Mouse (Mus musculus) retina, postnatal 1 day (tissue): Measurements from ENCODE around the gene Enah.

Source experiments
- DNase-seq: peaks from one replicate; pipeline ENCODE4 v3.0.0-alpha.2; 2012

Enah gene

DNA sequence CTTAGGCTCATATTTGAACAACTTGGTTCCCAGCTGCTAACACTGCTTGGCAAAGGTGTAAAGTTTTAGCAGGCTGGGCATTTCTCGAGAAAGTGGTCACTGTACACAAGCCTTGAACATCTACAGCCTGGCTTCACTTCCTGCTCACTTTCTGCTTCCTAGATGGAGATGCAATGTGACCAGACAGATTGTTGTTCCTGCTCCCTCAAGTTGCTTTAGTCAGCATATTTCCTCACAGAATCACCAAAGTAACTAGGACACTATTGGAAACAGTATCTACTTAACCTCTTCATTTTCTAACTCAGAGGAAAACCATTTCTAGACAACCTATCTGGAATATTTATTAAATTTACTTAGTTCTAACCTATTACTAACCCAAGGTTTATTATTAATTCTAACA is 61.4 kb downstream of the Enah start:
- no peak for DNase-seq

GRCm38 (mm10) chr1:181957736-181958135 is 62.1 kb downstream of the Enah start:
- DNase-seq, result no peak

- no peak for DNase-seq
Observed at GRCm38 (mm10) chr1:181953547-181953946, 66.2 kb downstream of the Enah start.

DNA sequence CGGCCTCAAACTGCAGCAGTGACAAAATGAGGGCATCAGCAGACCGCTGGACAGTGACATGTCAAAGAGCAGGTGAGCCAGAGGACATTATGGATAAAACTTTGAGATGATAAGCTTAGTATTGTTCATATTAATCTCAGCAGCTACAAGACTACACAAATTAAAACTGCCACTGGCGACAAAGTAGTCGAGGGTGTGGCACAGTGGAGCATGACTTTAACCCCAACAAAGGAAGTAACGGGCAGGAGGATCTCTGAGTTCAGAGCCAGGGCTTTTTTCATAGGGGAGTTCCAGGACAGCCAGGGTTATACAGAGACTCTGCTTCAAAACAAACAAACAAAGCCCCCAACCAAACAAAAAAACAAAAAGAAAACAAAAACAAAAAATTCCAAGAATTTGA is 68.5 kb downstream of the Enah start:
- DNase-seq, result no peak

GRCm38 (mm10) chr1:181950721-181951120 is 69.1 kb downstream of the Enah start:
- DNase-seq, result no peak

DNA sequence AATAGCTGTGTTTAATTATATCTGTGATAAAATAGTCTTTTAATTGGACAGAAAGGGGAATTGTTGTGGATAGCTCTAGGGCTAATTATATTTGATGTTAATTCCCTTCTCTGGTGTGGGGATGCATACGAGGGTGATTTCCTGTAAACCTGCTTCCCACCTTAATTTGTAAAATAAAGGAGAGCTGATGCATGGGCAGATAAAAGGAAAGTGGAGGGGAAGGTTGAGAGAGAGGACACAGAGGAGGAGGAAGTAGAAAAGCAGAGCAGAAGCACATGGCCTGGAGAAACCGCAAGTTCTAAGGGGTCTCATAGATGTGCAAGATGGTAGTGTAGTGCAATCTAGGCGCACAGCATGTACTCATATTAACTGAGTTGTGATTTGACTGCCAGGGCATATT is 71.6 kb downstream of the Enah start:
- DNase-seq, result no peak

- DNase-seq, result no peak
Observed at GRCm38 (mm10) chr1:181937064-181937463, 82.7 kb downstream of the Enah start.

- DNase-seq, result no peak
Observed at GRCm38 (mm10) chr1:181928388-181928787, 91.4 kb downstream of the Enah start.

GRCm38 (mm10) chr1:181923384-181923783 is 96.4 kb downstream of the Enah start:
- peak; percentile 55 for DNase-seq

GRCm38 (mm10) chr1:181921580-181922494 is 98.0 kb downstream of the Enah start:
- peak; percentile 14 for DNase-seq

DNA sequence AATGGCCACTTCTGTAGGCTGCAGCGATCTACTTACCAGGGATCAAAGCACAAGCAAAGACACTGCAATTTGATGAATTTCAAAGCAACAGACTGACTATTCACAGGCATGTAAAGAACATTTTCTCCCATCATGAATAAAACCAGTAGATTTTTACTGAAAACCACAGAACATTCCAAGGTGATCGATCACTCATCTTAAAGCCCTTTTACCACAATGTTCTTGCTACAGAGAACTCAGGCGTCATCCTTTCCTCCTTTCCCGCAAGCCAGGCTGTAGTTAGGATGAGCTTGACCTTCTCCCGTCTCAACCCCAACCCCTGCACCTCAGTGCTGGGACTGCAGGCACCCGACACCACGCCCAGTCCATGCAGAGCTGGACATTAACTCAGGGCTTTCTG is 107.9 kb downstream of the Enah start:
- DNase-seq, result no peak

- DNase-seq, result no peak
Observed at GRCm38 (mm10) chr1:181901706-181902373, 118.0 kb downstream of the Enah start.

DNA sequence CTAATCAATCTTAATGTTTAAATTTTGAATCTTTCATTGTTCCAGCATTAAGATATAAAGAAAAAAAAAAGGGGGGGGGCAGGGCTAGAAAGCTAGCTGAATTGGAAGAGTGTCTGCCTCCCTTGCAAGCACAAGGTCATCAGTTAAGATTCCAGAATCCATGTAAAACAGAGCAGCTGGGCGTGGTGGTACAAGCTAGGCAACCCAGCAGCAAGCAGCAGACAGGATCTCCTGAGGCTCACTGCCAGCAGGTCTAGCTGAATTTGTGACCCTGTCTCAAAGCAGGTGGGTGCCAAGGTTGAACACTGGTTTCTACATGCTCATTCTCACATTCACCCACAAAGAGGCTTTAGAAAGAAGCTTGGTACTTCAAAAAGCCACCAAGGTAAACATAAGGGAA is 118.9 kb downstream of the Enah start:
- DNase-seq, result no peak

DNA sequence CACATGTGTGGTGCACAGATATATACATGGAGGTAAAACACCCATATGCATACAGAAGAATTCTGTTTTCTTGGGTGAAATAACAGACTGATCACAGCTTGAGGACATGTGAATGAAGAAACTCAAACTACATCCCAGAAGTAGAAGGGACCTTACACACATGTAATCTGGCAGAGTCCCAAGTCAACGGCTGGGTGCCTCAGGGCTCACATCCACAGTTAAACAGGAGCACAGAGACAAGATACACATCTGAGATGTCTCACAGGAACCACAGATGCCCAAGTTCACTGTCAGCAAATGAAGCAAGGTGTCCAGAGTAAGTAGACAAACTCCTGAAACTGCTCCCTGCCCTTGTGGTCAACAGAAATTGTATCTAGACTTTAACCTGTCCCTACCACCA is 120.8 kb downstream of the Enah start:
- DNase-seq, result no peak

DNA sequence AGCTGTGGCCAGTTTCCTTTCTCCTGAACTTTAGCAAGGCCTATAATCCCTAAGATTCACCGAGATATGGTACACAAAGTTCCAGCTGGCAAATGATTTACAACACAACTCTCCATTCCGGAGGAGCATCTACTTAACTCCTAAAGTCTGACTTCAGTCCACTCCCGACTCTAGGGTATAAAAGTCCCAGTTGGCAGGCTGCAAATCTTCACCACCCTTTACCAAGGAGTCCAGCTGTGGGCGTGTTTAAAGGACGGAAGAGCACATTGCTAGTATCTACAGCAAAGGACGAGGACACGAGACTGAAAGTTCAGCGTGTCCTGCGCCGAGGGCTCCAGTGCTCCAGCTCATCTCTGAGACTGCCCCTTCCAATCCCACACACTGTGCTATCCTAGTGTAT is 122.8 kb downstream of the Enah start:
- DNase-seq, result no peak

- no peak for DNase-seq
Observed at GRCm38 (mm10) chr1:181893721-181894120, 126.1 kb downstream of the Enah start.

DNA sequence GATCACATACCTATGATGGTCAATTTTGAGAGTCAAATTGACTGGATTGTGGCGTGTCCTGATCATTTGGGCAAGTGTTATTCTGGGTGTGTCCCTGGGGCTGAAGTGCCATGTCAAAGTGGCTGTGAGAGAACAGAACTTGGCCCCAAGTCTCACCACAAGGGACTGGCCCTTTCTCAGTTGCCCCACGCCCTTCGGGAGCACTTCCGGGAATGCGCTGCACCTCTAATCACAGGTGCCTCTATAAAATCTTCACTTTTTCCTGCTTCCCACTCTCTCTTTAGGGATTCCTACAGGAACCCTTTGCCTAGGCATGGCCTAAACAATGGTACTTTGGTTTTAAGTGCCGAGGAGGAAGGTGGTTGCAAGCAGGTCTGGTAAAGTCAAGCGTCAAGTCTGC is 130.1 kb downstream of the Enah start:
- DNase-seq, result no peak

GRCm38 (mm10) chr1:181888801-181889200 is 131.0 kb downstream of the Enah start:
- DNase-seq, result peak; percentile 90

- peak; percentile 67 for DNase-seq
Observed at GRCm38 (mm10) chr1:181881532-181881931, 138.3 kb downstream of the Enah start.

GRCm38 (mm10) chr1:181880752-181881325 is 139.0 kb downstream of the Enah start:
- DNase-seq, result peak; percentile 52

DNA sequence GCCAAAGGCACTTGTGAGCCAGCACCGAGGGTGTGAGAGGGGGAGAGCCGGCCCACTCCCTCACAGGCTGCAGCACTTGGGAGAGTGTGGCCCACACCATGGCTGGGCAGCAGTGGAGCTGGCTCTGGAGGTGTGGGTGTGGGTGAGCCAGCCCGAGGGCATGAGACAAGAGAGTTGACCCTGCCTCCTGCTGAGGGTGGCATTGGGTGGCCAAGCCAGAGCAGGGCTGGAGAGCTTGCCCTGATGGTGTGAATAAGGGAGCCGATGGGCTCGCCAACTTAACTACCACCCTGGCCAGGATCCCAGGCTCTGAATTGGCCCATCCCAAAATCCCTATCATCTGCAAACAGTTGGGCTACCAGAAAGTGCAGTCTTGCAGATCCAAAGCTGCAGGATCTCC is 141.4 kb downstream of the Enah start:
- DNase-seq, result no peak

DNA sequence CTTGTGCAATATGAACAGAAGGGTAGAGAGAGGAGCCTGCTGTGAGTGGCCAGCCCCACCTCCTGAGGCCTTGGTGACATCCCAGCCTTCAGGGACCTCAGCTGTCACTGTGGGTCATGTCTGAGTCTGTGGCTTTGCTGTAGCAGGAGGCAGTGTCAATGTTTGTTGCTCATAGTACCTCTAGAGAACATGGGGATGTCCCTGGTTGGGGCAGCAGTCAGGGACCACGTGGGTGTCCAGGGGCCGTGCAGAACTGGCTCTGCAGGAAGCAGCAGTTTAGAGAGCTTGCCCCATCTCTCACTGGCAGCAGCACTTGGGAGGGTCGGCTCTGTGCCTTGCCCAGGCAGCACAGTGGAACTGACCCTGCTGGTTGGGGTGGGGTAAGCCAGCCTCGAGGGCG is 142.7 kb downstream of the Enah start:
- DNase-seq, result no peak

- DNase-seq, result peak; percentile 38
Observed at GRCm38 (mm10) chr1:181876656-181877055, 143.1 kb downstream of the Enah start.
